Mouse (Mus musculus): ENCODE data around the gene Tmem63b. TPM values are rescaled to one million over a fixed set of nuclear protein-coding genes. Genes with fewer than 3 reads are reported as not detected.
A peak's percentile ranks its signal among the peaks of the same experiment; 100 is the strongest.

The Tmem63b gene
- total and polyA plus RNA-seq, 2 experiments = 23.0 to 99.2 TPM

DNA sequence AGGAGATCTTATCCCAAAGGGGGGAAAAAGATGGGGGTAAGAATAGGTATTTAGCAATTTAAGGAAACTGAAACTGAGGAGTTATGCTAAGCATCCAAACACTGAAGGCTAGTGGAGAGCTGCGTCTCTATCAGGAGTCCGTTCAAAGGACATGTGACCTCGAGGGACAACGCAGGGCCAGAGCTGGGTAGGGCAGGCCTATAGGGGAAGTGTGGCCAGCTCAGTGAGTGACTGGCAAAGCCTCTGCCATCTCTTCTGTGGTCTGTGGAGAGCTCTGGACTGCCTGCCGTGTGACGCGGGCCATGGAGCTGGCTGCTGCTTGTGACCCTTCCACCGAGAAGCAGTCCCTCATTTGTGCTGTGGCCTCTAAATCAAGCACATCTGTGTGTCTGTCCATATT, 23.7 kb upstream of the Tmem63b start:
- Histone ChIP-seq H3K36me3 (ENCODE audit: control insufficient read depth, insufficient read depth, low read length) (no peaks in the 10 kb centered on the region), H3K79me2 (ENCODE audit: control insufficient read depth, insufficient read depth, low read length) (no peaks in the 10 kb centered on the region), H3K27me3 (ENCODE audit: control insufficient read depth, insufficient read depth, low read length) (no peaks in the 10 kb centered on the region), H3K4me3 (ENCODE audit: insufficient read depth, low read depth, low read length) (no peak overlapping the region), H3K27ac (replicated peaks; ENCODE audit: insufficient read depth, low read depth, low read length) (no peak overlapping the region), H3K9ac (ENCODE audit: low read depth, low read length) (no peak overlapping the region), H3K4me1 (ENCODE audit: control insufficient read depth, insufficient read depth, low read length) (peaks cover 12% of the 10 kb centered on the region)
- TF ChIP-seq CTCF (IDR thresholded peaks at IDR 0.05; ENCODE audit: low read depth, low read length) = no peak
- no peak for TF ChIP-seq POLR2A (IDR thresholded peaks at IDR 0.05; ENCODE audit: extremely low read depth, insufficient read depth, low read length)
- DNase-seq (ENCODE audit: extremely low read depth, low read depth, low spot score) = no peak
- WGBS = 80% methylated on average over 8 of the region's 8 CpGs

GRCm38 (mm10) chr17:45709829-45710228, 23.1 kb upstream of the Tmem63b start:
- Histone ChIP-seq H3K36me3 (ENCODE audit: control insufficient read depth, insufficient read depth, low read length) (no peaks in the 10 kb centered on the region), H3K9ac (ENCODE audit: low read depth, low read length) (no peak overlapping the region), H3K27me3 (ENCODE audit: control insufficient read depth, insufficient read depth, low read length) (no peaks in the 10 kb centered on the region), H3K27ac (replicated peaks; ENCODE audit: insufficient read depth, low read depth, low read length) (no peak overlapping the region), H3K4me3 (ENCODE audit: insufficient read depth, low read depth, low read length) (no peak overlapping the region), H3K79me2 (ENCODE audit: control insufficient read depth, insufficient read depth, low read length) (no peaks in the 10 kb centered on the region), H3K4me1 (ENCODE audit: control insufficient read depth, insufficient read depth, low read length) (peaks cover 15% of the 10 kb centered on the region)
- no peak for DNase-seq (ENCODE audit: extremely low read depth, low read depth, low spot score)
- WGBS = 66% methylated on average over 3 of the region's 3 CpGs
- no peak for TF ChIP-seq CTCF (IDR thresholded peaks at IDR 0.05; ENCODE audit: low read depth, low read length)
- TF ChIP-seq POLR2A (IDR thresholded peaks at IDR 0.05; ENCODE audit: extremely low read depth, insufficient read depth, low read length) = no peak

- H3K79me2 ChIP-seq (ENCODE audit: control insufficient read depth, insufficient read depth, low read length) = no peaks in the 10 kb centered on the region
- H3K36me3 ChIP-seq (ENCODE audit: control insufficient read depth, insufficient read depth, low read length) = no peaks in the 10 kb centered on the region
- no peak overlapping the region for H3K4me3 ChIP-seq (ENCODE audit: insufficient read depth, low read depth, low read length)
- H3K27ac ChIP-seq (replicated peaks; ENCODE audit: insufficient read depth, low read depth, low read length) = 0 out of 2 replicates have a peak overlapping the region, but pooled peaks have one; percentile 5
- H3K4me1 ChIP-seq (ENCODE audit: control insufficient read depth, insufficient read depth, low read length) = peaks cover 15% of the 10 kb centered on the region
- TF ChIP-seq CTCF (IDR thresholded peaks at IDR 0.05; ENCODE audit: low read depth, low read length) (no peak), POLR2A (IDR thresholded peaks at IDR 0.05; ENCODE audit: extremely low read depth, insufficient read depth, low read length) (no peak)
- 36% methylated on average over 8 of the region's 8 CpGs for WGBS
- no peaks in the 10 kb centered on the region for H3K27me3 ChIP-seq (ENCODE audit: control insufficient read depth, insufficient read depth, low read length)
- peak; percentile 88 for DNase-seq (ENCODE audit: extremely low read depth, low read depth, low spot score)
- H3K9ac ChIP-seq (ENCODE audit: low read depth, low read length) = no peak overlapping the region
Measured at GRCm38 (mm10) chr17:45708179-45708578, 21.5 kb upstream of the Tmem63b start.

DNA sequence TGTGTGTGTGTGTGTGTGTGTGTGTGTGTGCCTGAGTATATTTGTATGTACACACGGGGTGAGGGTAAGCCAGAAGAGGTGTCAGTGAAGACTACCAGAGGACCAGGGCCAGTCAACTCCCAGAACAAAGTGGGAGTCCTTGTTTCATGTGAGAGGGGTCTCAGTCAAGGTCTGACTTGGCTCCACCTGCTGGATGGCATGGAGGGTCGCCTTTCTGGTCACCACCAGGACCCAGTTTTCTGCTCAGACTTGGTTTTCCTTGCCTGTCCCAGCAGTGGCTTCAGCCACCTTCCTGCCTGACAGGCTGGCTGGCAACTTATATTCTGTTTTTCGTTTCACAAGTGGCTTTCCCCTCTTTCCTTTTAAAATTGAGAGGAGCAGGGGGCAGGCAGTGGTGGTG, 20.7 kb upstream of the Tmem63b start:
- TF ChIP-seq POLR2A (IDR thresholded peaks at IDR 0.05; ENCODE audit: extremely low read depth, insufficient read depth, low read length) = no peak
- Histone ChIP-seq H3K4me1 (ENCODE audit: control insufficient read depth, insufficient read depth, low read length) (peaks cover 17% of the 10 kb centered on the region), H3K36me3 (ENCODE audit: control insufficient read depth, insufficient read depth, low read length) (no peaks in the 10 kb centered on the region), H3K4me3 (ENCODE audit: insufficient read depth, low read depth, low read length) (no peak overlapping the region), H3K27ac (replicated peaks; ENCODE audit: insufficient read depth, low read depth, low read length) (no peak overlapping the region), H3K79me2 (ENCODE audit: control insufficient read depth, insufficient read depth, low read length) (no peaks in the 10 kb centered on the region), H3K9ac (ENCODE audit: low read depth, low read length) (no peak overlapping the region), H3K27me3 (ENCODE audit: control insufficient read depth, insufficient read depth, low read length) (no peaks in the 10 kb centered on the region)
- WGBS = 63% methylated on average over 3 of the region's 3 CpGs
- DNase-seq (ENCODE audit: extremely low read depth, low read depth, low spot score) = no peak

DNA sequence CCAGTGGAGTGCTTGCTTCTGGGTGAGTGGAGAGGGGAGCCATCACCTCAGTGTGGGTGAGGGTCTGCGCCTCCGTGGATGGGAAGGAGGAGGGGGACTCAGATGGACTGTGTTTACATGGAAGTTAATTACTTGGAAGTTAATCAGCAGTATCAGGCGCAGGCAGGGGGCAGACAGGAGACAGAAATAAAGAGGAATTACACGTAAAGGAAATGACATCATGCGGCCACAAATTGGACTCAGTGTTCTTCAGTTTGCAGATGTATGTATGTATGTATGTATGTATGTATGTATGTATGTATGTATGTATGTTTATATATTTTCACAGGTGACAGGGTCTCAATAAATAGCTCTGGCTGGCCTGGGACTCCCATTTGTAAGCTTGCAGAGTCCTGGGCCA, 20.1 kb upstream of the Tmem63b start:
- Histone ChIP-seq H3K4me1 (ENCODE audit: control insufficient read depth, insufficient read depth, low read length) (peaks cover 21% of the 10 kb centered on the region), H3K79me2 (ENCODE audit: control insufficient read depth, insufficient read depth, low read length) (no peaks in the 10 kb centered on the region), H3K36me3 (ENCODE audit: control insufficient read depth, insufficient read depth, low read length) (no peaks in the 10 kb centered on the region), H3K27me3 (ENCODE audit: control insufficient read depth, insufficient read depth, low read length) (no peaks in the 10 kb centered on the region), H3K4me3 (ENCODE audit: insufficient read depth, low read depth, low read length) (no peak overlapping the region), H3K9ac (ENCODE audit: low read depth, low read length) (no peak overlapping the region), H3K27ac (replicated peaks; ENCODE audit: insufficient read depth, low read depth, low read length) (no peak overlapping the region)
- TF ChIP-seq POLR2A (IDR thresholded peaks at IDR 0.05; ENCODE audit: extremely low read depth, insufficient read depth, low read length) (no peak), CTCF (IDR thresholded peaks at IDR 0.05; ENCODE audit: low read depth, low read length) (no peak)
- no peak for DNase-seq (ENCODE audit: extremely low read depth, low read depth, low spot score)
- WGBS = 73% methylated on average over 5 of the region's 5 CpGs

DNA sequence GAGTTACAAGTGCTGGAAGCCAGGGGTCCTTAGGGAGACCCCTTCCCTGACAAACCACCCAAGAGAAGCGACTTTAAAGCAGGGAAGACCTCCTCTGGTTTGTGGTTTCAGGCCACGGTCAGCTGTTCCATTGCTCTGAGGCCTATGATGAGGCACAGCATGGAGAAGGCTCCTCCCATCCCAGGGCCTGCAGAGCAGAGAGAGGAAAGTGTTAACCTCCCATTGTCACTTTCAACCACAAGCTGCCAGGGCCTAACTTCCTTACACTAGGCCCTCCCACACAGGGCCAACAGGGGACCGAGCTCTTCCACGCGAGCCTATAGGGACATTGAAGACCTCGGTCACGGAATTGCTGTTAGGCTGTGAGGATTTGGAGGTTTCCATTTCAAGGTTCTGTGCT, 16.5 kb upstream of the Tmem63b start:
- WGBS = 80% methylated on average over 7 of the region's 7 CpGs
- Histone ChIP-seq H3K4me1 (ENCODE audit: control insufficient read depth, insufficient read depth, low read length) (peaks cover 45% of the 10 kb centered on the region), H3K4me3 (ENCODE audit: insufficient read depth, low read depth, low read length) (no peak overlapping the region), H3K9ac (ENCODE audit: low read depth, low read length) (no peak overlapping the region), H3K27me3 (ENCODE audit: control insufficient read depth, insufficient read depth, low read length) (no peaks in the 10 kb centered on the region), H3K79me2 (ENCODE audit: control insufficient read depth, insufficient read depth, low read length) (no peaks in the 10 kb centered on the region), H3K36me3 (ENCODE audit: control insufficient read depth, insufficient read depth, low read length) (peaks cover 2% of the 10 kb centered on the region; the same call in 1 of the 2 replicates), H3K27ac (replicated peaks; ENCODE audit: insufficient read depth, low read depth, low read length) (no peak overlapping the region)
- DNase-seq (ENCODE audit: extremely low read depth, low read depth, low spot score) = no peak
- TF ChIP-seq POLR2A (IDR thresholded peaks at IDR 0.05; ENCODE audit: extremely low read depth, insufficient read depth, low read length) (no peak), CTCF (IDR thresholded peaks at IDR 0.05; ENCODE audit: low read depth, low read length) (no peak)

Measured in liver, adult 2 months (tissue).